Mouse (Mus musculus) kidney, embryonic 16.5 days (tissue): ENCODE measurements around the gene Atp6v1g2. TPM values are rescaled to one million over a fixed set of nuclear protein-coding genes. Genes with fewer than 3 reads are reported as not detected.
A peak's percentile ranks its signal among the peaks of the same experiment; 100 is the strongest.

Source experiments
- ATAC-seq: fragments of 200-750 bp; cut with Nextera tagmentation; 2 replicates; pipeline ENCODE4 v1.8.0; 2017; ENCODE audit warnings: moderate TSS enrichment; ENCODE audit not compliant: low FRiP score, low TSS enrichment
- H3K27ac ChIP-seq: fragments of 300-500 bp; sonication (generic); 2 replicates; pipeline ENCODE4 v1.5.1; 2014; ENCODE audit warnings: low read length
- H3K27me3 ChIP-seq: fragments of 300-500 bp; sonication (generic); 2 replicates; pipeline ENCODE4 v1.6.1; 2014; ENCODE audit warnings: low read length, control low read depth, mixed read lengths; ENCODE audit not compliant: insufficient read depth
- H3K36me3 ChIP-seq: fragments of 300-500 bp; sonication (generic); 2 replicates; pipeline ENCODE4 v1.6.1; 2014; ENCODE audit warnings: low read length, control low read depth, mixed read lengths; ENCODE audit not compliant: insufficient read depth
- H3K4me1 ChIP-seq: fragments of 300-500 bp; sonication (generic); 2 replicates; pipeline ENCODE4 v1.6.1; 2014; ENCODE audit warnings: low read length, control low read depth, mixed read lengths; ENCODE audit not compliant: insufficient read depth
- H3K4me2 ChIP-seq: fragments of 300-500 bp; sonication (generic); replicated peaks from 2 replicates; pipeline ENCODE4 v1.6.1; 2014; ENCODE audit warnings: low read depth, low read length
- H3K4me3 ChIP-seq: fragments of 300-500 bp; sonication (generic); 2 replicates; pipeline ENCODE4 v1.5.1; 2014; ENCODE audit warnings: mild to moderate bottlenecking, low read length
- H3K9ac ChIP-seq: fragments of 300-500 bp; sonication (generic); replicated peaks from 2 replicates; pipeline ENCODE4 v1.6.1; 2014; ENCODE audit warnings: low read length
- H3K9me3 ChIP-seq: fragments of 300-500 bp; sonication (generic); 2 replicates; pipeline ENCODE4 v1.6.1; 2016; ENCODE audit warnings: low read length, control low read depth
- WGBS: fragments of 180-500 bp; shearing (Covaris S2); extraction: QIAGEN DNeasy Blood & Tissue Kit; methylation state at CpG from one replicate; pipeline ENCODE4 v1.1.7; 2014; 5-methylcytosine and 5-hydroxymethylcytosine counted together
- polyA plus RNA-seq: library from polyadenylated mRNA; unstranded; fragments of >200 nt; fragmentation: Nextera tagmentation; extraction: Ambion mirVana; gene quantifications from 2 replicates; pipeline ENCODE4 v1.2.1, GENCODE M21; 2015

Atp6v1g2 gene
- polyA plus RNA-seq, 1 experiment from 2014 or later = 5.8 TPM

- H3K36me3 ChIP-seq = no peaks in the 10 kb centered on the region
Observed at GRCm38 (mm10) chr17:35259621-35260020, 26.2 kb downstream of the Atp6v1g2 start.

GRCm38 (mm10) chr17:35261651-35262050 lies 28.2 kb downstream of the Atp6v1g2 start:
- Histone ChIP-seq H3K4me2 (no peak overlapping the region), H3K36me3 (no peaks in the 10 kb centered on the region), H3K27me3 (peaks cover 21% of the 10 kb centered on the region; the same call in 1 of the 2 replicates), H3K9ac (no peak overlapping the region), H3K9me3 (no peaks in the 10 kb centered on the region), H3K4me3 (no peak overlapping the region), H3K27ac (no peak overlapping the region), H3K4me1 (peaks cover 4% of the 10 kb centered on the region; the same call in 1 of the 2 replicates)
- no peak for ATAC-seq
- WGBS = 73% methylated on average over 13 of the region's 13 CpGs

More at GRCm38 (mm10) chr17:35259621-35260020, 26.2 kb downstream of the Atp6v1g2 start:
- 79% methylated on average over 4 of the region's 4 CpGs for WGBS
- Histone ChIP-seq H3K4me3 (no peak overlapping the region), H3K27ac (no peak overlapping the region), H3K9me3 (no peaks in the 10 kb centered on the region), H3K27me3 (peaks cover 20% of the 10 kb centered on the region; the same call in 1 of the 2 replicates), H3K9ac (no peak overlapping the region), H3K4me1 (peaks cover 4% of the 10 kb centered on the region; the same call in 1 of the 2 replicates), H3K4me2 (no peak overlapping the region)
- ATAC-seq = no peak

- Histone ChIP-seq H3K9me3 (no peaks in the 10 kb centered on the region), H3K27ac (no peak within 1 kb of the TSS), H3K36me3 (no peaks in the 10 kb centered on the region), H3K9ac (peak within 1 kb of the TSS; percentile 73), H3K27me3 (peaks cover 21% of the 10 kb centered on the region; the same call in 1 of the 2 replicates), H3K4me1 (peaks cover 4% of the 10 kb centered on the region; the same call in 1 of the 2 replicates), H3K4me3 (peak within 1 kb of the TSS; percentile 70), H3K4me2 (peak within 1 kb of the TSS; percentile 100)
- ATAC-seq = peak; percentile 88
- WGBS = 1% methylated on average over 57 of the region's 73 CpGs
Observed at GRCm38 (mm10) chr17:35262664-35263522, 29.4 kb downstream of the Atp6v1g2 start, which contains the start of gene H2-D1. Gene H2-D1, plus strand, starts transcription at chr17:35262730.

- Histone ChIP-seq H3K27ac (no peak overlapping the region), H3K36me3 (no peaks in the 10 kb centered on the region), H3K9me3 (no peaks in the 10 kb centered on the region), H3K27me3 (peaks cover 21% of the 10 kb centered on the region; the same call in 1 of the 2 replicates), H3K4me3 (peak overlapping the region; percentile 70), H3K4me2 (peak overlapping the region; percentile 100), H3K9ac (peak overlapping the region; percentile 73), H3K4me1 (peaks cover 4% of the 10 kb centered on the region; the same call in 1 of the 2 replicates)
- ATAC-seq = peak; percentile 55
- WGBS = 2% methylated on average over 31 of the region's 31 CpGs
Observed at GRCm38 (mm10) chr17:35263523-35263883, 30.0 kb downstream of the Atp6v1g2 start.

GRCm38 (mm10) chr17:35267399-35268086 lies 34.1 kb downstream of the Atp6v1g2 start:
- 64% methylated on average over 1 of the region's 1 CpGs for WGBS

GRCm38 (mm10) chr17:35269653-35270347 lies 36.3 kb downstream of the Atp6v1g2 start:
- Histone ChIP-seq H3K4me1 (no peaks in the 10 kb centered on the region), H3K9me3 (no peaks in the 10 kb centered on the region; the same call in 1 of the 2 replicates), H3K27me3 (no peaks in the 10 kb centered on the region), H3K27ac (no peak overlapping the region), H3K4me3 (no peak overlapping the region), H3K36me3 (no peaks in the 10 kb centered on the region), H3K9ac (no peak overlapping the region), H3K4me2 (no peak overlapping the region)
- ATAC-seq = peak; percentile 67; the same call in 1 of the 2 replicates
- WGBS = 44% methylated on average over 3 of the region's 3 CpGs

More at GRCm38 (mm10) chr17:35267399-35268086, 34.1 kb downstream of the Atp6v1g2 start:
- Histone ChIP-seq H3K36me3 (no peaks in the 10 kb centered on the region), H3K27me3 (peaks cover 13% of the 10 kb centered on the region; the same call in 1 of the 2 replicates), H3K4me3 (no peak overlapping the region), H3K4me1 (peaks cover 2% of the 10 kb centered on the region; the same call in 1 of the 2 replicates), H3K9ac (no peak overlapping the region), H3K27ac (no peak overlapping the region), H3K9me3 (no peaks in the 10 kb centered on the region), H3K4me2 (no peak overlapping the region)
- ATAC-seq = no peak

- peaks cover 11% of the 10 kb centered on the region for H3K27me3 ChIP-seq
- WGBS = 75% methylated on average over 3 of the region's 3 CpGs
- H3K4me3 ChIP-seq = no peak overlapping the region
- ATAC-seq = no peak
- H3K4me1 ChIP-seq = no peaks in the 10 kb centered on the region
- no peak overlapping the region for H3K9ac ChIP-seq
- H3K9me3 ChIP-seq = no peaks in the 10 kb centered on the region; the same call in 1 of the 2 replicates
- no peak overlapping the region for H3K27ac ChIP-seq
- H3K36me3 ChIP-seq = no peaks in the 10 kb centered on the region
- no peak overlapping the region for H3K4me2 ChIP-seq
Observed at GRCm38 (mm10) chr17:35272249-35272648, 38.8 kb downstream of the Atp6v1g2 start.

GRCm38 (mm10) chr17:35274770-35275169 lies 41.3 kb downstream of the Atp6v1g2 start:
- peak; percentile 49 for ATAC-seq
- 7% methylated on average over 11 of the region's 11 CpGs for WGBS
- no peak overlapping the region for H3K27ac ChIP-seq

GRCm38 (mm10) chr17:35276304-35276864 lies 42.9 kb downstream of the Atp6v1g2 start:
- Histone ChIP-seq H3K9ac (no peak overlapping the region), H3K4me2 (no peak overlapping the region), H3K27me3 (peaks cover 11% of the 10 kb centered on the region), H3K9me3 (no peaks in the 10 kb centered on the region; the same call in 1 of the 2 replicates), H3K4me3 (no peak overlapping the region), H3K27ac (no peak overlapping the region), H3K36me3 (no peaks in the 10 kb centered on the region), H3K4me1 (no peaks in the 10 kb centered on the region)
- WGBS = 10% methylated on average over 13 of the region's 13 CpGs
- ATAC-seq = no peak

More at GRCm38 (mm10) chr17:35274770-35275169, 41.3 kb downstream of the Atp6v1g2 start:
- no peaks in the 10 kb centered on the region for H3K4me1 ChIP-seq
- H3K4me3 ChIP-seq = no peak overlapping the region
- no peak overlapping the region for H3K4me2 ChIP-seq
- no peak overlapping the region for H3K9ac ChIP-seq
- peaks cover 11% of the 10 kb centered on the region for H3K27me3 ChIP-seq
- H3K36me3 ChIP-seq = no peaks in the 10 kb centered on the region
- H3K9me3 ChIP-seq = no peaks in the 10 kb centered on the region; the same call in 1 of the 2 replicates
